Mouse (Mus musculus): ENCODE data around the gene Cntnap2. TPM values are rescaled to one million over a fixed set of nuclear protein-coding genes. Genes with fewer than 3 reads are reported as not detected.
A peak's percentile ranks its signal among the peaks of the same experiment; 100 is the strongest.

Gene Cntnap2
- 63.1 and 76.6 TPM in 2 replicates for total RNA-seq (2014; rRNA removed)
- polyA plus RNA-seq (2015; fragmentation: Nextera tagmentation; extraction: Ambion mirVana), result 38.1 and 39.8 TPM in 2 replicates

GRCm38 (mm10) chr6:45059091-45059490 is at the start of gene Cntnap2:
Gene Cntnap2, plus strand, starts transcription at chr6:45059357.
- Histone ChIP-seq H3K4me1 (ENCODE audit: insufficient read depth, low read length) (no peaks in the 10 kb centered on the region), H3K27ac (peak within 1 kb of the TSS; percentile 89)
- 7% methylated on average over 8 of the region's 8 CpGs for WGBS

GRCm38 (mm10) chr6:45026011-45026682 is 33.0 kb upstream of the Cntnap2 start:
- no peak overlapping the region for H3K27ac ChIP-seq
- H3K9me3 ChIP-seq (ENCODE audit: low read length), result no peaks in the 10 kb centered on the region
- peak; percentile 82 for DNase-seq (ENCODE audit: low spot score)
- no peak overlapping the region for H3K4me2 ChIP-seq (ENCODE audit: low read depth, low read length)
- H3K4me3 ChIP-seq (ENCODE audit: low read length), result no peak overlapping the region
- no peak overlapping the region for H3K9ac ChIP-seq (replicated peaks; ENCODE audit: low read length)
- ATAC-seq, result peak; percentile 86
- no peaks in the 10 kb centered on the region for H3K4me1 ChIP-seq (ENCODE audit: insufficient read depth, low read length)
- 21% methylated on average over 9 of the region's 9 CpGs for WGBS
- TF ChIP-seq CTCF (IDR thresholded peaks at IDR 0.05; ENCODE audit: low read depth), result peak; percentile 93
- no peaks in the 10 kb centered on the region for H3K27me3 ChIP-seq (ENCODE audit: insufficient read depth, low read length)
- H3K36me3 ChIP-seq (ENCODE audit: insufficient read depth, low read length), result no peaks in the 10 kb centered on the region

More at GRCm38 (mm10) chr6:45059091-45059490, at the start of gene Cntnap2:
- H3K27me3 ChIP-seq (ENCODE audit: insufficient read depth, low read length), result no peaks in the 10 kb centered on the region
- DNase-seq (ENCODE audit: low spot score), result peak; percentile 83
- no peak for TF ChIP-seq CTCF (IDR thresholded peaks at IDR 0.05; ENCODE audit: low read depth)
- H3K36me3 ChIP-seq (ENCODE audit: insufficient read depth, low read length), result no peaks in the 10 kb centered on the region
- peak within 1 kb of the TSS; percentile 49 for H3K9ac ChIP-seq (replicated peaks; ENCODE audit: low read length)
- peak; percentile 58 for ATAC-seq
- H3K9me3 ChIP-seq (ENCODE audit: low read length), result no peaks in the 10 kb centered on the region
- H3K4me3 ChIP-seq (ENCODE audit: low read length), result peak within 1 kb of the TSS; percentile 50
- H3K4me2 ChIP-seq (ENCODE audit: low read depth, low read length), result peak within 1 kb of the TSS; percentile 57

GRCm38 (mm10) chr6:45039454-45039853 is 19.7 kb upstream of the Cntnap2 start:
- Histone ChIP-seq H3K36me3 (ENCODE audit: insufficient read depth, low read length) (no peaks in the 10 kb centered on the region), H3K27ac (no peak overlapping the region), H3K4me1 (ENCODE audit: insufficient read depth, low read length) (no peaks in the 10 kb centered on the region), H3K9ac (replicated peaks; ENCODE audit: low read length) (no peak overlapping the region), H3K4me3 (ENCODE audit: low read length) (no peak overlapping the region), H3K27me3 (ENCODE audit: insufficient read depth, low read length) (no peaks in the 10 kb centered on the region), H3K9me3 (ENCODE audit: low read length) (no peaks in the 10 kb centered on the region), H3K4me2 (ENCODE audit: low read depth, low read length) (no peak overlapping the region)
- 51% methylated on average over 1 of the region's 1 CpGs for WGBS
- no peak for DNase-seq (ENCODE audit: low spot score)
- TF ChIP-seq CTCF (IDR thresholded peaks at IDR 0.05; ENCODE audit: low read depth), result no peak
- ATAC-seq, result no peak

- peak; percentile 77 for DNase-seq (ENCODE audit: low spot score)
- peak; percentile 89 for ATAC-seq
- TF ChIP-seq CTCF (IDR thresholded peaks at IDR 0.05; ENCODE audit: low read depth), result peak; percentile 22; the same call in 1 of the 2 replicates
- H3K36me3 ChIP-seq (ENCODE audit: insufficient read depth, low read length), result no peaks in the 10 kb centered on the region
- peak overlapping the region; percentile 50 for H3K4me3 ChIP-seq (ENCODE audit: low read length)
- no peaks in the 10 kb centered on the region for H3K27me3 ChIP-seq (ENCODE audit: insufficient read depth, low read length)
- H3K9ac ChIP-seq (replicated peaks; ENCODE audit: low read length), result peak overlapping the region; percentile 49
- H3K9me3 ChIP-seq (ENCODE audit: low read length), result no peaks in the 10 kb centered on the region
- H3K27ac ChIP-seq, result peak overlapping the region; percentile 89
- peak overlapping the region; percentile 57 for H3K4me2 ChIP-seq (ENCODE audit: low read depth, low read length)
- H3K4me1 ChIP-seq (ENCODE audit: insufficient read depth, low read length), result no peaks in the 10 kb centered on the region
- under 1% methylated on average over 26 of the region's 37 CpGs for WGBS
Measured at GRCm38 (mm10) chr6:45059556-45060471, 657 bp downstream of the Cntnap2 start.

- Histone ChIP-seq H3K4me3 (ENCODE audit: low read length) (peak overlapping the region; percentile 21), H3K27me3 (ENCODE audit: insufficient read depth, low read length) (no peaks in the 10 kb centered on the region), H3K4me1 (ENCODE audit: insufficient read depth, low read length) (no peaks in the 10 kb centered on the region), H3K9ac (replicated peaks; ENCODE audit: low read length) (no peak overlapping the region), H3K4me2 (ENCODE audit: low read depth, low read length) (peak overlapping the region; percentile 30), H3K36me3 (ENCODE audit: insufficient read depth, low read length) (no peaks in the 10 kb centered on the region), H3K9me3 (ENCODE audit: low read length) (no peaks in the 10 kb centered on the region), H3K27ac (no peak overlapping the region)
- ATAC-seq (no peak), DNase-seq (ENCODE audit: low spot score) (peak; percentile 70)
- peak; percentile 58 for TF ChIP-seq CTCF (IDR thresholded peaks at IDR 0.05; ENCODE audit: low read depth)
- WGBS, result 65% methylated on average over 5 of the region's 5 CpGs
Measured at GRCm38 (mm10) chr6:45062214-45062997, 3.2 kb downstream of the Cntnap2 start.

DNA sequence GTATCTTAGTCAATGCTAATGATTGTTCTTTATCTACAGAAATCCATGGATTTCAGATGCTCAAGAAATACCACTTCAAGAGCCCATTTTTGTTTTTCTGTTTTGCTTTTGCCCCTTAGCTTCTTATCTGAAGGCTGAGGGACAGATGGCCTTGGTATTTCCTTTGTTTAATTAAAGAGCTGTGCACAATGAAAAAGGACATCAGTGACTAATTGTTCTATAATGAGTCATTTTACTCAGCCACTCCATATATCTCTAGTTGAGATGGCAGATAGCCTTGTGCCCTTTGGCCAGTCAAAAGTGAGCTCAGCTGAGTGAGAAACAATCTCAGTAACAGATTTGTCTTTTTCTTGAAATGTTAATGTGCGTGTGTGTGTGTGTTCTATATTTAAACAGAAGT is 29.1 kb downstream of the Cntnap2 start:
- DNase-seq (ENCODE audit: low spot score) (no peak), ATAC-seq (no peak)
- Histone ChIP-seq H3K27ac (no peak overlapping the region), H3K27me3 (ENCODE audit: insufficient read depth, low read length) (no peaks in the 10 kb centered on the region), H3K4me1 (ENCODE audit: insufficient read depth, low read length) (no peaks in the 10 kb centered on the region), H3K4me2 (ENCODE audit: low read depth, low read length) (no peak overlapping the region), H3K9me3 (ENCODE audit: low read length) (no peaks in the 10 kb centered on the region), H3K4me3 (ENCODE audit: low read length) (no peak overlapping the region), H3K36me3 (ENCODE audit: insufficient read depth, low read length) (no peaks in the 10 kb centered on the region), H3K9ac (replicated peaks; ENCODE audit: low read length) (no peak overlapping the region)
- WGBS, result 84% methylated on average over 1 of the region's 1 CpGs
- no peak for TF ChIP-seq CTCF (IDR thresholded peaks at IDR 0.05; ENCODE audit: low read depth)
